Mouse (Mus musculus) Patski (cell line): ENCODE measurements at regions not wholly inside any gene's neighbourhood (a gene's known extent, or its start where the extent isn't known, plus 50 kb on each side); places are given as distances from the start of the nearest gene placed in this dataset.

Experiments
- ATAC-seq: fragments of 100-300 bp; one replicate; pipeline ENCODE4 v1.8.0; 2021
- CTCF ChIA-PET: fragments of 350-600 bp; sonication (Branson Sonifier 250); formaldehyde crosslinking; loops from one replicate; lab custom pipeline; 2022; ENCODE audit warnings: inconsistent platforms; lab: Charles Lee
- POLR2A ChIA-PET: fragments of 350-600 bp; sonication (Branson Sonifier 250); formaldehyde crosslinking; loops from one replicate; lab custom pipeline; 2022; ENCODE audit warnings: antibody characterized with exemption, inconsistent platforms; lab: Charles Lee
- DNase-seq: peaks from one replicate; pipeline ENCODE4 v3.0.0-alpha.2; 2011; ENCODE audit warnings: low read depth, low spot score
- H3K27me3 ChIP-seq: fragments of 371-371 bp; one replicate; pipeline ENCODE4 v1.5.1; 2021
- CTCF ChIP-seq: fragments of 100-300 bp; IDR thresholded peaks from one replicate; pipeline ENCODE4 v1.5.1; 2021
- in situ Hi-C: fragments of 300-500 bp; cut with MboI; formaldehyde crosslinking; loops from 3 replicates; pipeline ENCODE4 v1.11.1; 2018; ENCODE audit warnings: low pct_unique_long_range_greater_than_20kb, mixed read lengths

DNA sequence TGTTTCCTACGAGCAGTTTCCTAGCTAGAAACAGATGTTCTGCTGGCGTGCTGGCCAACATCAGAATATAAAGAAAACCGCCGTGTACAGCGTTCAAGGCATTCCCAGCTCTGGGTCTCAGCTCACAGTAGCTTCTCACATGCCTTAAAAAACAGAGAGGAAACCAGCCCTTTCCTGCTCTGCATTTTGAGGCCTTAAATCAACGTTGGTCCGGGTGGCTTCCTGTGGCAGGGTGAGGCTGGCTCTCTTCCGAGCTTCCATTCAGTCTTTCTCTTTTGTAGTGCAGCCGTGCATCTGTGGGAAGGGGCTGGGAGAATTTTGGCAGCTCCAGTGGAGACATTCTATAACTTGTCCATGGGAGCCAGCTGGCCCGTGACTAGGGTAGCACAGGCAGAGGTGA, 135.9 kb upstream of the Unc93a2 start:
- TF ChIP-seq CTCF: no peak
- ATAC-seq (no peak), DNase-seq (no peak)
- no peaks in the 10 kb centered on the region for H3K27me3 ChIP-seq
- in situ Hi-C loops: no loop called here
- POLR2A ChIA-PET: no interaction called here
- CTCF ChIA-PET: interaction anchor here (0.7 kb wide), 1 partner anchor 58 kb away, joined by 3 read pairs; no protein-coding TSS in a partner anchor
